8 mouse cellular contexts compared by ENCODE assay signal in the genomic region with DNA sequence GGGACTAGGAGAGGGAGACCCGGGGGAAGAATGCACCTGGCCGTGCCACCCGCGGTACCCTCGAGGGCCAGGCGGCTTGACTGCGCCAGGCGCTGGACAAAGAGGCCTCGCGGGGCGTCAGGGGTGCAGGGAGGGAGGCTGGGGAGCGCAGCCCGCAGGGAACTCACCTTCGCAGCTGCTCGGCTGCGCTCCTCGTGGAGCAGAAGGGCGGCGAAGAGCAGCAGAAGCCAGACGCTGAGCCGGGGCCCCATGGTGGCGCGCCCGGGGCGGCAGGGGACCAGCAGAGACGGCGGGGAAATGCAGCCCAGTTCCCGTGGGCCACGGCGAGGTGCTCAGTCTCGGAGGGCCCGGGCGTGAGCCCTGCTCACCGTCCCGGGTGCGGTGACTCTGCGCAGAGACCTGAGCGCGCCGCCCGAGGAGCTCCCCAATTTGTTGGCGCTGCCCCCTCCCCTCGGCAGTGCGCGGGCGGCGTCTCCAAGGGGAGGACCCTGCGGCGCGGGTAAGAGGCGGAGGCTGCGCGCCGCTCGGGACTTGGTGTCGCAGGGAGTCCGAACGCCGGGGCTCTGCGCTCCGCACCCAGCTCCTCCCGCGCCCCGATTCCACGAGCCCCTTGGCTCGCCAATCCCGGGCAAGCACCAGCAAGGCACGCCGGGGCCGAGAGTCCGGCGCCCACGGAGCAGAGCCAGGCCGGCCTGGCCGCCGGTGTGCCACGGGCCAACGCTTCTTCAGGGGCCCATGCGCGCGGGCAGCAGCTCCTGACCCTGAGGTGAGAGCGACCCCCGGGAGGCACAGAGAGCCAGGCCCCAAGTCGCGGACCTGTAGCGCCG. TPM values are rescaled to one million over a fixed set of nuclear protein-coding genes. Genes with fewer than 3 reads are reported as not detected.
DNase-seq lines count a peak whose midpoint lies in the region; ATAC-seq lines count a peak whose summit lies in the region.

Gene Col4a2 (plus strand): TSS at position 457 of the 827 bp plus-strand sequence.
Gene Col4a1 (minus strand): TSS at position 478 of the 827 bp plus-strand sequence.

- no peaks in the 10 kb centered on the region for H3K9me3 ChIP-seq in hindbrain, embryonic 12.5 days (replicated peaks)
- H3K9me3 ChIP-seq in lung, embryonic 16.5 days (ENCODE audit: control insufficient read depth, low read length), result no peaks in the 10 kb centered on the region

- no peaks in the 10 kb centered on the region for H3K36me3 ChIP-seq in hindbrain, embryonic 12.5 days
- H3K36me3 ChIP-seq in lung, embryonic 16.5 days (ENCODE audit: control insufficient read depth, insufficient read depth, low read length), result peaks cover 2% of the 10 kb centered on the region; the same call in 1 of the 2 replicates

- H3K4me2 ChIP-seq in hindbrain, embryonic 12.5 days (replicated peaks), result peak within 1 kb of the TSS; percentile 96
- H3K4me2 ChIP-seq in lung, embryonic 16.5 days (ENCODE audit: low read depth, low read length), result peak within 1 kb of the TSS; percentile 74

- WGBS in hindbrain, embryonic 12.5 days, result under 1% methylated on average over 85 of the region's 87 CpGs
- WGBS in lung, embryonic 16.5 days, result under 1% methylated on average over 80 of the region's 87 CpGs

- H3K4me1 ChIP-seq in hindbrain, embryonic 12.5 days, result peaks cover 37% of the 10 kb centered on the region
- peaks cover 39% of the 10 kb centered on the region for H3K4me1 ChIP-seq in lung, embryonic 16.5 days (replicated peaks; ENCODE audit: control insufficient read depth, insufficient read depth, low read length)

- peak; percentile 91 for DNase-seq in Muller cell, postnatal 12 days (ENCODE audit: inconsistent ontology term)
- DNase-seq in brain, embryonic 18.5 days (ENCODE audit: low read depth, low spot score), result peak; percentile 37
- DNase-seq in gastrocnemius, adult 18-20 months (ENCODE audit: low spot score), result peak; percentile 76
- DNase-seq in layer of hippocampus, postnatal 25 days (ENCODE audit: extremely low spot score in 1 of 2, low spot score in 1 of 2), result peak; percentile 63 to 73
- DNase-seq in retina, postnatal 7 days (ENCODE audit: low read depth, low spot score), result peak; percentile 19
- no peak for DNase-seq in B cell, adult 2 months

- H3K4me3 ChIP-seq in hindbrain, embryonic 12.5 days, result peak within 1 kb of the TSS; percentile 63
- peak within 1 kb of the TSS; percentile 67 for H3K4me3 ChIP-seq in lung, embryonic 16.5 days (ENCODE audit: low read length)

- H3K27me3 ChIP-seq in hindbrain, embryonic 12.5 days, result peaks cover 71% of the 10 kb centered on the region
- no peaks in the 10 kb centered on the region for H3K27me3 ChIP-seq in lung, embryonic 16.5 days (ENCODE audit: control insufficient read depth, insufficient read depth, low read depth, low read length)

- peak; percentile 62 for ATAC-seq in hindbrain, embryonic 12.5 days (ENCODE audit: low FRiP score)
- peak; percentile 91 for ATAC-seq in lung, embryonic 16.5 days (ENCODE audit: low read depth)

- peak within 1 kb of the TSS; percentile 14; the same call in 1 of the 2 replicates for H3K27ac ChIP-seq in hindbrain, embryonic 12.5 days
- peak within 1 kb of the TSS; percentile 86 for H3K27ac ChIP-seq in lung, embryonic 16.5 days (ENCODE audit: low read length)

- peak within 1 kb of the TSS; percentile 57 for H3K9ac ChIP-seq in hindbrain, embryonic 12.5 days
- peak within 1 kb of the TSS; percentile 84 for H3K9ac ChIP-seq in lung, embryonic 16.5 days (ENCODE audit: low read length)

RNA-seq across cellular contexts. Expression of gene Col4a2, which starts in this region (rescaled TPM):
- 10 to 100 TPM; 37.4 to 50.2 TPM for total RNA-seq in gastrocnemius, adult 18-20 months (2021)
- polyA plus RNA-seq in hindbrain, embryonic 12.5 days (2016; fragmentation: Nextera tagmentation; extraction: Ambion mirVana), result 74.6 and 82.2 TPM in 2 replicates
- total RNA-seq in layer of hippocampus, postnatal 25 days (2021), result 10 to 100 TPM; 45.6 to 61.2 TPM
- polyA plus RNA-seq in lung, embryonic 16.5 days (2015; fragmentation: Nextera tagmentation; extraction: Ambion mirVana), result 113 and 117 TPM in 2 replicates

RNA-seq across cellular contexts. Expression of gene Col4a1, which starts in this region (rescaled TPM):
- total RNA-seq in gastrocnemius, adult 18-20 months (2021), result 10 to 100 TPM; 66.5 to 81.6 TPM
- 157 TPM in 2 replicates for polyA plus RNA-seq in hindbrain, embryonic 12.5 days (2016; fragmentation: Nextera tagmentation; extraction: Ambion mirVana)
- total RNA-seq in layer of hippocampus, postnatal 25 days (2021), result 10 to 100 TPM; 46.0 to 60.0 TPM
- 368 and 370 TPM in 2 replicates for polyA plus RNA-seq in lung, embryonic 16.5 days (2015; fragmentation: Nextera tagmentation; extraction: Ambion mirVana)

Comparison
In these comparisons a context has a peak if more than half of its experiments do, and no peak if none do; other contexts are left out.
1. DNase-seq: peak in Muller cell, postnatal 12 days (single experiment), brain, embryonic 18.5 days (single experiment), gastrocnemius, adult 18-20 months (single experiment), layer of hippocampus, postnatal 25 days (2 of 2) and retina, postnatal 7 days (single experiment); none in B cell, adult 2 months (0 of 2).